Mouse (Mus musculus) common myeloid progenitor, adult 5-6 weeks (primary cell): ENCODE data around the gene Hk2. TPM values are rescaled to one million over a fixed set of nuclear protein-coding genes. Genes with fewer than 3 reads are reported as not detected.
A peak's percentile ranks its signal among the peaks of the same experiment; 100 is the strongest.

ENCODE experiments used
- ATAC-seq: replicated peaks from 2 replicates; pipeline ENCODE4 v1.8.0; 2016; ENCODE audit warnings: low read depth, mild to moderate bottlenecking, moderate TSS enrichment, inconsistent platforms; ENCODE audit not compliant: poor library complexity, severe bottlenecking
- total RNA-seq: library from RNA; stranded (forward); fragments of 200-1000, 187-1606 nt; gene quantifications from 2 replicates; pipeline ENCODE4 v1.2.3, GENCODE M21; 2017

The Hk2 gene
- total RNA-seq, 1 experiment from 2014 or later = 29.0 TPM

GRCm38 (mm10) chr6:82771981-82772409 lies 2.3 kb downstream of the Hk2 start:
- no peak; the same call in 1 of the 2 replicates for ATAC-seq

DNA sequence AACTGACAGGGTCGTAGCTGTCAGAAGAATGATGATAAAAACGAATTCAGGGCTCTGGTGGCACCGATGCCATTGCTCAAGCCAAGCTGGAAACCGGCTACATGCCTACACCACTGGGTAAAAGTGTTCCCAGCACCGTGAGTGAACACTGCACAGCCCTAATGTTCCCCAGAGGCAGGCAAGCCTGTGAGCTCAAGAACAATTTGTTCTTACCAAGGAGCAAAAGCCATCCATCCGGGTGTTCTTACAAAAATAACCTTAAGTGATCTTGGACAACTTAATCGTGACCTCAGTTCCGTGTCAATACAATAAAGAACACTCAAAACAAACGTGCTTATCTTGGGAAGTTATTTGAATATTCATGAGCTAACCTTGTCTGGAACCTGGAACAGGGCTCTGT lies 3.2 kb downstream of the Hk2 start:
- no peak for ATAC-seq

- ATAC-seq = no peak
Measured at GRCm38 (mm10) chr6:82770286-82770685, 4.0 kb downstream of the Hk2 start.

DNA sequence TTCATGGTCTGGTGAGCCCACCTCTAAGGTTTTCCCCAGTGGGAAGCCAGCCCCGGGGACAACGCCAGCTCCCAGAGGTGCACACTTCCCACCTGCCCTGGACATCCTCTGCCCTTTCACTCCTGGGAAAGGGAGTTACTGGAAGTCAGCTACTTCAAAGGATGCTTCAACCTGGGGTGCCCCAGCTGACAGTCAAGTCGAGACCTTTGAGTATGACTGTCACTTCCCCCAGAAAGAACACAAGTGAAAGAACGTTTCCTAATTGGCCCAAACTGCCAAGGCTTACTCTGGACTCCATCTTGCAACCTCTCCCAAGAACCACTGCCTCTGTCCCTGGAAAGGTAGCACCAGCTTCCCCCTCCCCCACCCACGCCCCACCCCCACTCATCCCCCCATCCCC lies 4.5 kb downstream of the Hk2 start:
- no peak for ATAC-seq

GRCm38 (mm10) chr6:82767734-82768586 lies 6.3 kb downstream of the Hk2 start:
- ATAC-seq = no peak

DNA sequence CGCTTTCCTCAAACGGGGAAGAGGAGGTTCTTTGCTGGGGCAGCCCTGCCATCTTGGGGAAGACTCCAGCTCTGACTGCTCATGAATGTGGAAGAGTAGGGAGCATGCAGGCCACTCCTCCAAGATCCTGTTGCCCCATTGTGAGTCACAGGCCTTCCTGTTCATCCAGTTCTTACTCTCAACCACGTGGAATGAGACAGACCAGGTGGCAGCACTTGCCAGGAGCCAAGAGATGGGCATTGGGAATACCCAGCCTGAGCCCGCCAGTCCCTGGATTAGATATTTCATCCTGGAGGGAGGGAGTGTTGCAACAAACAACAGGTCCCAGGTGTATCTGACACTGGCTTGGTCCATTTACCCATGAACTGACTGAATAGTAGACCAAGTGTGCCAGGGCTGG lies 7.6 kb downstream of the Hk2 start:
- ATAC-seq = no peak

- no peak for ATAC-seq
Measured at GRCm38 (mm10) chr6:82765261-82765660, 9.0 kb downstream of the Hk2 start.

DNA sequence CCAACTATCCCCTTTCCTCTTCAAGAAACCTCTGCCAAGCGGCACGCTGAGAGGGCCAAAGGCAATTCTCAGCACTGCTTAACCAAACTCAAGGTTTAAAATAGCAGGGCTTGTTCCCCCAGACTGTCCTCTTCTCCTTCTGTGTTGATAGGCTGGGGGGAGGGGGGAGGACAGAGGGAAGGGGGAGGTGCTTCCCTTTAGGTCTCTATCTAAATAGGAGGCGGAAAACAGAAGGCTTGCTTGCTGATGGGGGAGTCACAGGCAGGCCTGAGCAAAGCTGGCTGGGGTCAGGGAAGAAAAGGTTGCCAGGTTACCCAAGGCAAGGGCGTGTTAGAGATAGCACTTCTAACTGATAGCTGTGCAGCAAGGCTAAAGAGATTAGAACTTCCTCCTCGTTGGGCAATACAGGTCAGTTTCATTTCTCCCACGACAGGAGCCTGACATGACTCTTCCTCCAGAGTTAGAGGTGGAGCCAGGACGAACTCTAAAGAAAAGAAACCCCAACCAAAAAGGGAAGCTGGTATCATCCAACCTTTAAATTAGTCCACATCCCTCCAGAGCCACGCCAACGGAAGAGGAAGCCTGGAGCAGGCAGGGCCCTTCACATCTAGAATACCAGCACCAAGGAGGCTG lies 10.3 kb downstream of the Hk2 start:
- peak; percentile 88 for ATAC-seq

DNA sequence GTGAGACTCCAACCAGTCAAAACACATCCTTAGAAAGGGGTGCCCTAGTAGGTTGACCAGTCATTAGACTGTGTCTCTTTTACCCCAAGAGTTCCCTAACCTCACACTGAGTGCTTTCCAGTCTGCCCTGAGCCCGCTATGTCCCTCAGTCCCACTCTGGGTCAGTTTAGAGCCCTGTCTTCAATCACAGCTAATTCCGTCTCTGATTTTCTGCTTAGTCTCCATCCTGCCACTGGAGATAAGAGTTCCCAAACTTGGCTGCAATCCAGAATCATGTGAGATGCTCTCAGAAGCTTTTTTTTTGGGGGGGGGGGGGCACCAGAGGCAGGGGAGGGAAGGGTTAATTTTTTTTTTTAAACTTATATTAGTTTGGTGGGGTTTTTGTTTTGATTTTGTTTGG lies 11.5 kb downstream of the Hk2 start:
- ATAC-seq = no peak

DNA sequence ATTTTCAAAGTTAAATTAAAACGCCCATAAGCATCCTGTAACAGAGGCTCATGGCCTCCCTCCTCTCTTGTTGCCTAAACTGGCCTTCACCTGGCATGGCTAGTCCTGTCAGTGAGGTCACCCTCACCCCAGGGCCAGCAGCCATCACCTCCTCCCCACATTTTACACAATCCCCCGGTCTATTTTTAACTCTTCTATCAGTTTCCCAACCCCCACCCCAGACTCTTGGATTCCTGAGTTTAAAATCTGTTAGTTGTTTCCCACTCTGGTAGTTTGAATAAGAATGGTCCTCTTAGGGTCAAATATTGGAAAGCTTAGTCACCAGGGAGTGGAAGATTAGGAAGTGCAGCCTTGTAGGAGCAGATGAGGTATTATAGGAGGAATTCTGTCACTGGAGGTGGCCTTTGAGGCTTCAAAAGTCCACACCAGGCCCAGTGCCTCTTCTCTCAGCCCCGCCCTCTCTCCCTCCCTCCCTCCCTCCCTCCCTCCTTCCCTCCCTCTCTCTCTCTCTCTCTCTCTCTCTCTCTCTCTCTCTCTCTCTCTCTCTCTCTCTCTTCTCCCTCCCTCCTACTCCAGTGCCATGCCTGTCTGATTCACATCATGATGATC lies 13.4 kb downstream of the Hk2 start:
- no peak for ATAC-seq

DNA sequence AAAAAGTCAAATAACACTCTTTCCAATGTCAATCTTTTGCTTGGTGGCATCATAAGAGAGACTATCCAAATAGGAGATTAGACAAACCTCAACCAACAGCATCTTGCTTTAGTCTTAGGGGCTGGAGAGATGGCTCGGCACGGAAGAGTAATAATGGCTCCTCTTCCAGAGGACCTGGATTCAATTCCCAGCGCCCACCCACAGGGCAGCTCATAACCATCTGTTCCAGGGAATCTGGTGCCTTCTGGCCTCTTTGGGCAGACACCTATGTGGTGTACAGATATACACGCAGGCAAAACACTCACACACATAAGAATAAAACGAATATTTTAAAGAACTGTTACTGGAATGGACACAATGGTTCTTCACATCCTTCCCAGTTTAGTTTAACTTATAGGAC lies 15.0 kb downstream of the Hk2 start:
- ATAC-seq = no peak

- ATAC-seq = no peak
Measured at GRCm38 (mm10) chr6:82756799-82757210, 17.4 kb downstream of the Hk2 start.

GRCm38 (mm10) chr6:82756216-82756615 lies 18.0 kb downstream of the Hk2 start:
- ATAC-seq = no peak

DNA sequence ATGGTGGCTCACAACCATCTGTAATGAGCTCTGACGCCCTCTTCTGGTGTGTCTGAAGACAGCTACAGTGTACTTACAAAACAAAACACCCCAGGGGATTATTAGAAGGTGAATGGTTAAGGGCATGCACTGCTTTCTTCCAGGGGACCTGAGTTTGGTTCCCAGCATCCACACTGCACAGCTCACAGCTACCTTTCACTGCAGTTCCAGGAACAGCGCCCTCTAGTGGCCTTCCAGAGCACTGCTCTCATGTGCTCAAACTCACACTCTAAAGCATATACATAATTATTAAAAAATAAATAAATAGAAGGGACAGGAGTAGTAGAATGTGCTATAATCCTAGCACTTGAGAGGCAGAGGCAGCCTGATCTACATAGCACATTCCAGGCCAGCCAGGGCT lies 18.9 kb downstream of the Hk2 start:
- no peak for ATAC-seq

DNA sequence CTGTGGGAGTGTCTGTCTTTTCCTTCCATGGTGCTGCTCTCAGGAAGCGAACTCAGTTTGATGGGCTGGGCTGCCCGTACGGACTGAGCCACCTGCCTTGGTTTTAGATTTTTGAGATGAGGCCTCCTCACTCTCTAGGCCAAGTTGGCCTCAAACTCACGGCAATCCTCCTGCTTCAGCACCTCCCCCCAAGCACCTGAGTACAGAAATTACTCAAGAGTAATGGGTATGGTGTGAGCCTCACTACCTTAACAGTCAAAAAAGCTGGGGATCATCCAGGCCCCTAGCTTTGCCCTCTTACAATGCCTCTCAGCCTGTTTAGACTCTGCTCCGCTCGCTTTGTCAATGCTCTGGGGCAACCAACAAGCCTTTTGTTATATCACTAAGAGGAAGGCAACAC lies 19.5 kb downstream of the Hk2 start:
- no peak for ATAC-seq

- peak; percentile 69 for ATAC-seq
Measured at GRCm38 (mm10) chr6:82753638-82754361, 20.5 kb downstream of the Hk2 start.

GRCm38 (mm10) chr6:82753061-82753460 lies 21.2 kb downstream of the Hk2 start:
- ATAC-seq = no peak

- ATAC-seq = no peak
Measured at GRCm38 (mm10) chr6:82751791-82752190, 22.5 kb downstream of the Hk2 start.

- ATAC-seq = no peak
Measured at GRCm38 (mm10) chr6:82751031-82751430, 23.2 kb downstream of the Hk2 start.

DNA sequence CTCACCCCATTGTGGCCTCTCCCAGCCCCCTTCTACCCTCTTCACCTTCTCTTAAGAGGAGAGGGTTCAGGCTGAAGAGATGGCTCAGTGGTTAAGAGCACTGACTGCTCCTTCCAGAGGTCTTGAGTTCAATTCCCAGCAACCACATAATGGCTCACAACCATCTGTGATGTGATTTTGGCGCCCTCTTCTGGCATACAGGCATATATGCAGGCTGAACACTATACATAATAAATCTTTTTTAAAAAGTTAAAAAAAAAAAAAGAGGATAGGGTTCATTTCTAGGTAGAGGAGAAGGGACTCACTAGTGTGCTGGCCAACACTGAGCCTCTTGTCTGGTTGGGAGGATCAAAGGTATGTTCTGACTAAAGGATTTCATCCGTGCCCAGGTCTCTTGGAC lies 24.2 kb downstream of the Hk2 start:
- ATAC-seq = no peak
